Mouse (Mus musculus): ENCODE results near the gene Olfr859. TPM values are rescaled to one million over a fixed set of nuclear protein-coding genes. Genes with fewer than 3 reads are reported as not detected.
"Not testable (repeated sequence)": the region's sequence is repeated elsewhere in the genome, so short reads cannot be mapped to it uniquely, and the experiment has no call there.

Gene Olfr859
- polyA plus RNA-seq (2015; fragmentation: Nextera tagmentation; extraction: Ambion mirVana), result not detected in 2 replicates

DNA sequence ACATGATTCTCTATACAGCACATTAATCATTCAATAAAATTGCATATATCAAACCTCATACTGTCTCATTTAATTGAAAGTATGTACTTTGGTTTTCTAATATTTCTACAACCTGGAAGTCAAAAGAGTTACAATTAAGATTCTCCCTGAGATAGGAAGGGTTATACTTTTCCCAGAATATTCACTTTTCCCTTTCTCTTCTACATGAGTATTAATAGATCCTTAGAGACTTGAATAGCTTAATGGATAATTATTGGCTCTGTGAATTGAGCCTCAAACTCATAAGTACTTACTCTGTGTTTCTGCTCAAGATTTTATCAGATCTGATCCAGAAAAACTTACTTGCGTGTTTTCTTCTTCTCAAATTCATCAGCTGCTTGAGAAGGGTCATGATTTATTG is at the start of gene Olfr859:
TSS of gene Olfr859 (plus strand) at position 301 of the 400 bp plus-strand sequence.
- H3K9me3 ChIP-seq; H3K27me3 ChIP-seq; H3K36me3 ChIP-seq; H3K4me2 ChIP-seq; H3K27ac ChIP-seq; H3K9ac ChIP-seq; H3K4me1 ChIP-seq; H3K4me3 ChIP-seq; ATAC-seq (ENCODE audit: insufficient number of reproducible peaks, low FRiP score, low TSS enrichment, low read depth): not testable (repeated sequence)
- 71% methylated on average over 1 of the region's 1 CpGs for WGBS

DNA sequence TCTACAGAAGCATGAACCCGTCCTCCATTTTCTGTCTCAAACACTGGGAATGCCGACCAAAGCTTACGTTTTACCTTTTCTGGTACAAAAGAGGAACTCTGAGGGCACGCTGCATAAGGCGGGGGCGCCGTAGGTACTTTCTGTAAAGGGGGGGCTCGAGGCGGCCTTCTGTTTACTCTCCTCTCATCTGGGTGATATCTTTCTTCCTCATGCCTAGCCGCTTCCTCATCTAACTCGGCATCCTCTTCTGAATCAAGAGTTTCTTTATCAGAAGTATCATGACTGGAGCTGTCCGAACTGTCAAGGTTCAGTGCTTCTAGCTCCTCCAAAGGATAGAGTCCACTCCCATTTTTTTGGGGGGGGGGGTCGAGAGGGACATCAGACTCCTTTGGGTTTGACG is 35.6 kb upstream of the Olfr859 start:
- 84% methylated on average over 14 of the region's 14 CpGs for WGBS
- Histone ChIP-seq H3K9ac (no peak overlapping the region), H3K9me3 (no peaks in the 10 kb centered on the region; the same call in 1 of the 2 replicates), H3K4me3 (no peak overlapping the region), H3K27me3 (no peaks in the 10 kb centered on the region), H3K27ac (no peak overlapping the region), H3K36me3 (no peaks in the 10 kb centered on the region), H3K4me1 (no peaks in the 10 kb centered on the region), H3K4me2 (no peak overlapping the region)
- ATAC-seq (ENCODE audit: insufficient number of reproducible peaks, low FRiP score, low TSS enrichment, low read depth), result no peak

DNA sequence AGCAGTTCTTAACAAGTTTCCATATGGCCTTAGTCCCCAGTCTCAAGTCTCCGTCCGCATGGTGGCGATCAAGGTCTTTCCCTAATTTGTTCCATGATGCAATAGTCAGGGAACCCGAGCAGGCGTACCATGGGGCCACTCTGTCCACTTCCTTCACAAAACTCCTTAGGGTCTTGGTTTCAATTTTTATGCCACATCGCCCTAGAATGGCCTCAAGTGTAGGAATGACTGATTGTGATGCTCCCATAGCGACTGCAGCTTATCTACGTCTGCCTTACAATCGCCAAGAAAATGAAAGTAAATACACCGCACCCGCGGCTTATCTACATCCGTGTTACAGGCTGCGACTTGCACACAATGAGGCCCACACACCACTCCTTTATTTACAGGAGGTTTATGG is 35.0 kb upstream of the Olfr859 start:
- no peaks in the 10 kb centered on the region; the same call in 1 of the 2 replicates for H3K9me3 ChIP-seq
- no peak for ATAC-seq (ENCODE audit: insufficient number of reproducible peaks, low FRiP score, low TSS enrichment, low read depth)
- WGBS, result 94% methylated on average over 14 of the region's 14 CpGs
- H3K4me3 ChIP-seq, result no peak overlapping the region
- no peaks in the 10 kb centered on the region for H3K4me1 ChIP-seq
- H3K4me2 ChIP-seq, result no peak overlapping the region
- no peaks in the 10 kb centered on the region for H3K36me3 ChIP-seq
- H3K27me3 ChIP-seq, result no peaks in the 10 kb centered on the region
- H3K27ac ChIP-seq, result no peak overlapping the region
- H3K9ac ChIP-seq, result no peak overlapping the region

DNA sequence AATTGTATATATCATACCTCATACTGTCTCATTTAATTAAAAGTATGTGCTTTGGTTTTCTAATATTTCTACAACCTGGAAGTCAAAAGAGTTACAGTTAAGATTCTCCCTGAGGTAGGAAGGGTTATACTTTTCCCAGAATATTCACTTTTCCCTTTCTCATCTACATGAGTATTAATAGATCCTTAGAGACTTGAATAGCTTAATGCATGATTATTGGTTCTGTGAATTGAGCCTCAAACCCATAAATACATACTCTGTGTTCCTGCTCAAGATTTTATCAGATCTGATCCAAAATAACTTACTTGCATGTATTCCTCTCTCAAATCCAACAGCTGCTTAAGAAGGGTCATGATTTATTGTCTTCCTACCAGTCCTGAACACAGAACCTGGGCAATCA is 24.7 kb upstream of the Olfr859 start, which contains the start of gene Olfr58:
TSS of gene Olfr58 (plus strand) at position 301 of the 400 bp plus-strand sequence.
- Histone ChIP-seq H3K9ac (no peak within 1 kb of the TSS), H3K4me2 (no peak within 1 kb of the TSS), H3K36me3 (no peaks in the 10 kb centered on the region)

DNA sequence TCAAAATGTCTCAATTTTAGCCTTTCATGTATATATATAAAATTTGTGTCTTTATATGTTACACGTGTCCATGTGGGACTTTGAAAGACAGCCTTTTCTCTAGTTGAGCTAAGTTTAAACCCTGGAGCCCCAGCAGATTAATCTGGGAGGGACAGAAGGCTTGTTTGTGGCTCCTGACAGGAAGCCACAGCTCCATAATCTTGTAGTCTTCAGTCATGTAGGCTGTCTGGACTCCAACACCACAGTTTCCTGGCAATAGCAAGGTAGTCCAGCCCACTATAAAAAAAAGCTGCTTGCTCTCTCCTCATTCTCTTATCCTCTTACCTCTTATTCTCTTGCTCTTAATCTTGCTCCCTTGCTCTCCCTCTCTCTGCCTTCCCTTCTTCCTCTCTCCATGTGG is 1.7 kb upstream of the Olfr859 start:
- WGBS, result 69% methylated on average over 1 of the region's 1 CpGs
- H3K4me2 ChIP-seq, result no peak overlapping the region
- H3K27ac ChIP-seq, result no peak overlapping the region
- H3K4me3 ChIP-seq, result no peak overlapping the region
- H3K27me3 ChIP-seq, result no peaks in the 10 kb centered on the region
- H3K4me1 ChIP-seq, result no peaks in the 10 kb centered on the region
- no peaks in the 10 kb centered on the region for H3K36me3 ChIP-seq
- no peaks in the 10 kb centered on the region for H3K9me3 ChIP-seq
- H3K9ac ChIP-seq, result no peak overlapping the region
- no peak for ATAC-seq (ENCODE audit: insufficient number of reproducible peaks, low FRiP score, low TSS enrichment, low read depth)

More for the DNA sequence above, 24.7 kb upstream of the Olfr859 start, which contains the start of gene Olfr58:
- Histone ChIP-seq H3K4me1 (no peaks in the 10 kb centered on the region), H3K9me3 (no peaks in the 10 kb centered on the region), H3K27ac (no peak within 1 kb of the TSS), H3K27me3 (no peaks in the 10 kb centered on the region), H3K4me3 (no peak within 1 kb of the TSS)
- ATAC-seq (ENCODE audit: insufficient number of reproducible peaks, low FRiP score, low TSS enrichment, low read depth), result no peak

DNA sequence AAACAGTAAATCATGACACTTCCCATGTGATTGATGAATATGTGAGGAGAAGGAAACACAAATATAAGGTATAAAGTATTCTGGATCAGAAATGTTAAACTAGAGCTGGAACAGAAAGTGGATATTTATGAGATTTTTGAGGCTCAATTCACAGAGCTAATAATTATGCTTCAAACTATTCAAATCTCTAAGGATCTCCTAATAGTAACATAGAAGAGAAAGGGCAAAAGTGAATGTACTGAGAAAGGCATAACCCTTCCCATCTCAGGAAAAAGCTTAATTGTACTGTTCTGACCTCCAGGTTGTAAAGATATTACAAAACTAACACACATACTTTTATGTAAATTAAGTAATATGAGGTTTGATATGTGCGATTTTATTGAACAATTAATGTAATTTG is 44.9 kb downstream of the Olfr859 start, which contains the start of gene Olfr860:
TSS of gene Olfr860 (minus strand) at position 101 of the 400 bp plus-strand sequence.
- Histone ChIP-seq H3K9ac (no peak within 1 kb of the TSS), H3K4me2 (no peak within 1 kb of the TSS), H3K4me3 (no peak within 1 kb of the TSS), H3K36me3 (no peaks in the 10 kb centered on the region), H3K27me3 (no peaks in the 10 kb centered on the region), H3K4me1 (no peaks in the 10 kb centered on the region), H3K9me3 (no peaks in the 10 kb centered on the region), H3K27ac (no peak within 1 kb of the TSS)
- WGBS, result 78% methylated on average over 1 of the region's 1 CpGs
- ATAC-seq (ENCODE audit: insufficient number of reproducible peaks, low FRiP score, low TSS enrichment, low read depth), result no peak

Other genes starting within 250 kb of the Olfr859 start
- not detected in 2 replicates for gene Olfr854, start 237.5 kb upstream of the Olfr859 start, polyA plus RNA-seq (2015; fragmentation: Nextera tagmentation; extraction: Ambion mirVana)
- gene Olfr855, start 222.3 kb upstream of the Olfr859 start, polyA plus RNA-seq (2015; fragmentation: Nextera tagmentation; extraction: Ambion mirVana), result not detected in 2 replicates
- gene Zfp317, start 182.8 kb upstream of the Olfr859 start, polyA plus RNA-seq (2015; fragmentation: Nextera tagmentation; extraction: Ambion mirVana), result 22.7 and 23.8 TPM in 2 replicates
- gene Olfr857, start 95.5 kb upstream of the Olfr859 start, polyA plus RNA-seq (2015; fragmentation: Nextera tagmentation; extraction: Ambion mirVana), result not detected in 2 replicates
- not detected in 2 replicates for gene Olfr58, start 24.6 kb upstream of the Olfr859 start, polyA plus RNA-seq (2015; fragmentation: Nextera tagmentation; extraction: Ambion mirVana)
- not detected in 2 replicates for gene Olfr860, start 44.8 kb downstream of the Olfr859 start, polyA plus RNA-seq (2015; fragmentation: Nextera tagmentation; extraction: Ambion mirVana)
- gene Olfr862, start 83.1 kb downstream of the Olfr859 start, polyA plus RNA-seq (2015; fragmentation: Nextera tagmentation; extraction: Ambion mirVana), result not detected in 2 replicates
- 0.15 and 0.23 TPM in 2 replicates for gene Olfr77, start 112.0 kb downstream of the Olfr859 start, polyA plus RNA-seq (2015; fragmentation: Nextera tagmentation; extraction: Ambion mirVana)
- not detected in 2 replicates for gene Olfr866, start 223.1 kb downstream of the Olfr859 start, polyA plus RNA-seq (2015; fragmentation: Nextera tagmentation; extraction: Ambion mirVana)